Mouse (Mus musculus): ENCODE results near the gene Gramd4. TPM values are rescaled to one million over a fixed set of nuclear protein-coding genes. Genes with fewer than 3 reads are reported as not detected.

Gene Gramd4
- polyA plus RNA-seq, 1 experiment = 25.1 TPM

- H3K4me3 ChIP-seq (ENCODE audit: low read depth, low read length) = peak overlapping the region; percentile 64
- H3K36me3 ChIP-seq (ENCODE audit: control insufficient read depth, insufficient read depth, low read length) = no peaks in the 10 kb centered on the region
- under 1% methylated on average over 40 of the region's 44 CpGs for WGBS
- TF ChIP-seq POLR2A (IDR thresholded peaks at IDR 0.05; ENCODE audit: low read depth, low read length) (no peak), CTCF (IDR thresholded peaks at IDR 0.05; ENCODE audit: extremely low read depth, insufficient read length, insufficient replicate concordance, low read depth, low read length) (no peak)
- no peak overlapping the region; the same call in 1 of the 2 replicates for H3K27ac ChIP-seq (ENCODE audit: insufficient read depth, low read depth, low read length)
- peaks cover 12% of the 10 kb centered on the region for H3K4me1 ChIP-seq (ENCODE audit: control insufficient read depth, insufficient read depth, insufficient read length, low read length)
- no peaks in the 10 kb centered on the region; the same call in 1 of the 2 replicates for H3K27me3 ChIP-seq (ENCODE audit: control insufficient read depth, insufficient read depth, low read length)
Measured at GRCm38 (mm10) chr15:86034021-86034523, 23.4 kb upstream of the Gramd4 start.

GRCm38 (mm10) chr15:86034781-86035360, 22.6 kb upstream of the Gramd4 start:
- peak overlapping the region; percentile 64 for H3K4me3 ChIP-seq (ENCODE audit: low read depth, low read length)
- no peak overlapping the region for H3K27ac ChIP-seq (ENCODE audit: insufficient read depth, low read depth, low read length)

GRCm38 (mm10) chr15:86035913-86036312, 21.6 kb upstream of the Gramd4 start:
- Histone ChIP-seq H3K27ac (ENCODE audit: insufficient read depth, low read depth, low read length) (peak overlapping the region; percentile 9; the same call in 1 of the 2 replicates), H3K27me3 (ENCODE audit: control insufficient read depth, insufficient read depth, low read length) (no peaks in the 10 kb centered on the region; the same call in none of the 2 replicates), H3K36me3 (ENCODE audit: control insufficient read depth, insufficient read depth, low read length) (no peaks in the 10 kb centered on the region), H3K4me3 (ENCODE audit: low read depth, low read length) (no peak overlapping the region), H3K4me1 (ENCODE audit: control insufficient read depth, insufficient read depth, insufficient read length, low read length) (peaks cover 9% of the 10 kb centered on the region)
- WGBS = 17% methylated on average over 3 of the region's 3 CpGs
- TF ChIP-seq CTCF (IDR thresholded peaks at IDR 0.05; ENCODE audit: extremely low read depth, insufficient read length, insufficient replicate concordance, low read depth, low read length) (no peak), POLR2A (IDR thresholded peaks at IDR 0.05; ENCODE audit: low read depth, low read length) (no peak)

More at GRCm38 (mm10) chr15:86034781-86035360, 22.6 kb upstream of the Gramd4 start:
- TF ChIP-seq POLR2A (IDR thresholded peaks at IDR 0.05; ENCODE audit: low read depth, low read length) = no peak
- TF ChIP-seq CTCF (IDR thresholded peaks at IDR 0.05; ENCODE audit: extremely low read depth, insufficient read length, insufficient replicate concordance, low read depth, low read length) = no peak
- 8% methylated on average over 12 of the region's 12 CpGs for WGBS
- Histone ChIP-seq H3K36me3 (ENCODE audit: control insufficient read depth, insufficient read depth, low read length) (no peaks in the 10 kb centered on the region), H3K4me1 (ENCODE audit: control insufficient read depth, insufficient read depth, insufficient read length, low read length) (peaks cover 12% of the 10 kb centered on the region), H3K27me3 (ENCODE audit: control insufficient read depth, insufficient read depth, low read length) (no peaks in the 10 kb centered on the region; the same call in 1 of the 2 replicates)

GRCm38 (mm10) chr15:86038802-86039201, 18.7 kb upstream of the Gramd4 start:
- peaks cover 5% of the 10 kb centered on the region for H3K4me1 ChIP-seq (ENCODE audit: control insufficient read depth, insufficient read depth, insufficient read length, low read length)
- H3K36me3 ChIP-seq (ENCODE audit: control insufficient read depth, insufficient read depth, low read length) = no peaks in the 10 kb centered on the region
- TF ChIP-seq POLR2A (IDR thresholded peaks at IDR 0.05; ENCODE audit: low read depth, low read length) (no peak; the same call in 1 of the 2 replicates), CTCF (IDR thresholded peaks at IDR 0.05; ENCODE audit: extremely low read depth, insufficient read length, insufficient replicate concordance, low read depth, low read length) (peak; percentile 91; the same call in 1 of the 2 replicates)
- H3K27ac ChIP-seq (ENCODE audit: insufficient read depth, low read depth, low read length) = no peak overlapping the region
- no peak overlapping the region for H3K4me3 ChIP-seq (ENCODE audit: low read depth, low read length)
- H3K27me3 ChIP-seq (ENCODE audit: control insufficient read depth, insufficient read depth, low read length) = no peaks in the 10 kb centered on the region; the same call in none of the 2 replicates
- 0% methylated on average over 2 of the region's 2 CpGs for WGBS

- Histone ChIP-seq H3K4me3 (ENCODE audit: low read depth, low read length) (no peak overlapping the region), H3K27me3 (ENCODE audit: control insufficient read depth, insufficient read depth, low read length) (no peaks in the 10 kb centered on the region; the same call in 1 of the 2 replicates), H3K36me3 (ENCODE audit: control insufficient read depth, insufficient read depth, low read length) (no peaks in the 10 kb centered on the region), H3K4me1 (ENCODE audit: control insufficient read depth, insufficient read depth, insufficient read length, low read length) (no peaks in the 10 kb centered on the region), H3K27ac (ENCODE audit: insufficient read depth, low read depth, low read length) (no peak overlapping the region)
- WGBS = 89% methylated on average over 5 of the region's 5 CpGs
- TF ChIP-seq POLR2A (IDR thresholded peaks at IDR 0.05; ENCODE audit: low read depth, low read length) (no peak), CTCF (IDR thresholded peaks at IDR 0.05; ENCODE audit: extremely low read depth, insufficient read length, insufficient replicate concordance, low read depth, low read length) (no peak)
Measured at GRCm38 (mm10) chr15:86041421-86041820, 16.1 kb upstream of the Gramd4 start.

- Histone ChIP-seq H3K27me3 (ENCODE audit: control insufficient read depth, insufficient read depth, low read length) (no peaks in the 10 kb centered on the region; the same call in 1 of the 2 replicates), H3K36me3 (ENCODE audit: control insufficient read depth, insufficient read depth, low read length) (no peaks in the 10 kb centered on the region), H3K27ac (ENCODE audit: insufficient read depth, low read depth, low read length) (no peak overlapping the region), H3K4me1 (ENCODE audit: control insufficient read depth, insufficient read depth, insufficient read length, low read length) (no peaks in the 10 kb centered on the region), H3K4me3 (ENCODE audit: low read depth, low read length) (no peak overlapping the region)
- WGBS = 14% methylated on average over 4 of the region's 4 CpGs
- TF ChIP-seq POLR2A (IDR thresholded peaks at IDR 0.05; ENCODE audit: low read depth, low read length) (no peak), CTCF (IDR thresholded peaks at IDR 0.05; ENCODE audit: extremely low read depth, insufficient read length, insufficient replicate concordance, low read depth, low read length) (peak; percentile 13; the same call in 1 of the 2 replicates)
Measured at GRCm38 (mm10) chr15:86042364-86042763, 15.1 kb upstream of the Gramd4 start.

GRCm38 (mm10) chr15:86049510-86049909, 8.0 kb upstream of the Gramd4 start:
- Histone ChIP-seq H3K27me3 (ENCODE audit: control insufficient read depth, insufficient read depth, low read length) (no peaks in the 10 kb centered on the region), H3K4me3 (ENCODE audit: low read depth, low read length) (no peak overlapping the region), H3K4me1 (ENCODE audit: control insufficient read depth, insufficient read depth, insufficient read length, low read length) (no peaks in the 10 kb centered on the region; the same call in 1 of the 2 replicates), H3K27ac (ENCODE audit: insufficient read depth, low read depth, low read length) (no peak overlapping the region), H3K36me3 (ENCODE audit: control insufficient read depth, insufficient read depth, low read length) (no peaks in the 10 kb centered on the region)
- WGBS = 85% methylated on average over 3 of the region's 3 CpGs
- TF ChIP-seq CTCF (IDR thresholded peaks at IDR 0.05; ENCODE audit: extremely low read depth, insufficient read length, insufficient replicate concordance, low read depth, low read length) (no peak), POLR2A (IDR thresholded peaks at IDR 0.05; ENCODE audit: low read depth, low read length) (no peak)

Data from small intestine, adult 2 months (tissue).